Mouse (Mus musculus) hindbrain, embryonic 15.5 days (tissue): ENCODE data around the gene Knop1. TPM values are rescaled to one million over a fixed set of nuclear protein-coding genes. Genes with fewer than 3 reads are reported as not detected.

Experiments used
- ATAC-seq: fragments of 200-750 bp; cut with Nextera tagmentation; 2 replicates; pipeline ENCODE4 v1.8.0; 2017; ENCODE audit warnings: low read depth, moderate number of reproducible peaks, moderate TSS enrichment; ENCODE audit not compliant: low FRiP score
- H3K27ac ChIP-seq: fragments of 300-500 bp; sonication (generic); replicated peaks from 2 replicates; pipeline ENCODE4 v1.5.1; 2015; ENCODE audit warnings: mild to moderate bottlenecking, inconsistent platforms
- H3K27me3 ChIP-seq: fragments of 300-500 bp; sonication (generic); 2 replicates; pipeline ENCODE4 v1.6.1; 2015; ENCODE audit warnings: control low read depth, inconsistent platforms
- H3K36me3 ChIP-seq: fragments of 300-500 bp; sonication (generic); 2 replicates; pipeline ENCODE4 v1.6.1; 2015; ENCODE audit warnings: control low read depth, inconsistent platforms
- H3K4me1 ChIP-seq: fragments of 300-500 bp; sonication (generic); replicated peaks from 2 replicates; pipeline ENCODE4 v1.6.1; 2015; ENCODE audit warnings: control low read depth, inconsistent platforms
- H3K4me2 ChIP-seq: fragments of 300-500 bp; sonication (generic); 2 replicates; pipeline ENCODE4 v1.6.1; 2015; ENCODE audit warnings: moderate library complexity, mild to moderate bottlenecking, inconsistent platforms
- H3K4me3 ChIP-seq: fragments of 300-500 bp; sonication (generic); 2 replicates; pipeline ENCODE4 v1.5.1; 2015; ENCODE audit warnings: mild to moderate bottlenecking, inconsistent platforms
- H3K9ac ChIP-seq: fragments of 300-500 bp; sonication (generic); 2 replicates; pipeline ENCODE4 v1.6.1; 2015; ENCODE audit warnings: inconsistent platforms
- H3K9me3 ChIP-seq: fragments of 300-500 bp; sonication (generic); 2 replicates; pipeline ENCODE4 v1.6.1; 2016; ENCODE audit warnings: control low read depth, inconsistent platforms
- WGBS: fragments of 180-500 bp; shearing (Covaris S2); methylation state at CpG from one replicate; pipeline ENCODE4 v1.1.7; 2015; 5-methylcytosine and 5-hydroxymethylcytosine counted together
- polyA plus RNA-seq: library from polyadenylated mRNA; unstranded; fragments of >200 nt; fragmentation: Nextera tagmentation; extraction: Ambion mirVana; gene quantifications from 2 replicates; pipeline ENCODE4 v1.2.1, GENCODE M21; 2015

Knop1 gene
- 70.1 TPM in 2 replicates for polyA plus RNA-seq

- H3K4me1 ChIP-seq = peaks cover 26% of the 10 kb centered on the region
- peak within 1 kb of the TSS; percentile 88 for H3K27ac ChIP-seq
- no peaks in the 10 kb centered on the region for H3K9me3 ChIP-seq
- H3K4me2 ChIP-seq = peak within 1 kb of the TSS; percentile 85
- H3K27me3 ChIP-seq = no peaks in the 10 kb centered on the region
- peak within 1 kb of the TSS; percentile 75 for H3K9ac ChIP-seq
- H3K4me3 ChIP-seq = peak within 1 kb of the TSS; percentile 94
- under 1% methylated on average over 44 of the region's 46 CpGs for WGBS
- peak; percentile 88; the same call in 1 of the 2 replicates for ATAC-seq
- H3K36me3 ChIP-seq = peaks cover 10% of the 10 kb centered on the region; the same call in 1 of the 2 replicates
Observed at GRCm38 (mm10) chr7:118855877-118856304, at the start of gene Knop1. Knop1 (minus strand) TSS chr7:118856254.

- H3K27ac ChIP-seq = no peak overlapping the region
- 88% methylated on average over 4 of the region's 4 CpGs for WGBS
- no peak for ATAC-seq
- no peak overlapping the region for H3K9ac ChIP-seq
- no peaks in the 10 kb centered on the region for H3K27me3 ChIP-seq
- H3K9me3 ChIP-seq = no peaks in the 10 kb centered on the region
- H3K4me3 ChIP-seq = no peak overlapping the region
- H3K4me2 ChIP-seq = no peak overlapping the region
- peaks cover 11% of the 10 kb centered on the region; the same call in 1 of the 2 replicates for H3K4me1 ChIP-seq
- no peaks in the 10 kb centered on the region for H3K36me3 ChIP-seq
Observed at GRCm38 (mm10) chr7:118904530-118904929, 48.5 kb upstream of the Knop1 start.

GRCm38 (mm10) chr7:118903879-118904278 is 47.8 kb upstream of the Knop1 start:
- Histone ChIP-seq H3K9me3 (no peaks in the 10 kb centered on the region), H3K4me3 (no peak overlapping the region), H3K27me3 (no peaks in the 10 kb centered on the region), H3K4me2 (no peak overlapping the region), H3K9ac (no peak overlapping the region), H3K27ac (no peak overlapping the region), H3K4me1 (peaks cover 11% of the 10 kb centered on the region; the same call in 1 of the 2 replicates), H3K36me3 (no peaks in the 10 kb centered on the region)
- ATAC-seq = no peak
- WGBS = 89% methylated on average over 9 of the region's 9 CpGs

- H3K27me3 ChIP-seq = no peaks in the 10 kb centered on the region
- ATAC-seq = peak; percentile 59; the same call in 1 of the 2 replicates
Observed at GRCm38 (mm10) chr7:118902944-118903343, 46.9 kb upstream of the Knop1 start.

GRCm38 (mm10) chr7:118900090-118900489 is 44.0 kb upstream of the Knop1 start:
- no peak overlapping the region for H3K27ac ChIP-seq
- no peaks in the 10 kb centered on the region for H3K27me3 ChIP-seq
- no peak overlapping the region for H3K4me3 ChIP-seq
- H3K4me2 ChIP-seq = no peak overlapping the region
- H3K36me3 ChIP-seq = no peaks in the 10 kb centered on the region
- H3K9ac ChIP-seq = no peak overlapping the region
- H3K4me1 ChIP-seq = peaks cover 15% of the 10 kb centered on the region
- ATAC-seq = no peak
- no peaks in the 10 kb centered on the region for H3K9me3 ChIP-seq
- whole genome bisulfite sequencing = 76% methylated on average over 2 of the region's 2 CpGs

More at GRCm38 (mm10) chr7:118902944-118903343, 46.9 kb upstream of the Knop1 start:
- Histone ChIP-seq H3K27ac (0 out of 2 replicates have a peak overlapping the region, but pooled peaks have one; percentile 7), H3K9ac (no peak overlapping the region), H3K9me3 (no peaks in the 10 kb centered on the region), H3K36me3 (no peaks in the 10 kb centered on the region), H3K4me2 (peak overlapping the region; percentile 25; the same call in 1 of the 2 replicates), H3K4me3 (no peak overlapping the region), H3K4me1 (peaks cover 11% of the 10 kb centered on the region; the same call in 1 of the 2 replicates)
- whole genome bisulfite sequencing = 46% methylated on average over 13 of the region's 13 CpGs

GRCm38 (mm10) chr7:118898063-118898462 is 42.0 kb upstream of the Knop1 start:
- no peaks in the 10 kb centered on the region for H3K9me3 ChIP-seq
- H3K36me3 ChIP-seq = no peaks in the 10 kb centered on the region
- no peak overlapping the region for H3K4me2 ChIP-seq
- ATAC-seq = no peak
- H3K4me3 ChIP-seq = no peak overlapping the region
- H3K27ac ChIP-seq = no peak overlapping the region
- H3K4me1 ChIP-seq = peaks cover 11% of the 10 kb centered on the region
- H3K9ac ChIP-seq = no peak overlapping the region
- no peaks in the 10 kb centered on the region for H3K27me3 ChIP-seq

- 20% methylated on average over 10 of the region's 10 CpGs for WGBS
- Histone ChIP-seq H3K9me3 (no peaks in the 10 kb centered on the region), H3K9ac (no peak overlapping the region), H3K36me3 (no peaks in the 10 kb centered on the region), H3K4me3 (no peak overlapping the region), H3K4me2 (no peak overlapping the region), H3K4me1 (peaks cover 3% of the 10 kb centered on the region), H3K27me3 (no peaks in the 10 kb centered on the region), H3K27ac (peak overlapping the region; percentile 67)
- ATAC-seq = no peak; the same call in 1 of the 2 replicates
Observed at GRCm38 (mm10) chr7:118895469-118896450, 39.7 kb upstream of the Knop1 start.

- Histone ChIP-seq H3K36me3 (no peaks in the 10 kb centered on the region), H3K27ac (no peak overlapping the region), H3K27me3 (no peaks in the 10 kb centered on the region), H3K9me3 (no peaks in the 10 kb centered on the region), H3K4me1 (peaks cover 12% of the 10 kb centered on the region), H3K9ac (no peak overlapping the region), H3K4me2 (no peak overlapping the region), H3K4me3 (no peak overlapping the region)
- no peak for ATAC-seq
- 3% methylated on average over 3 of the region's 3 CpGs for WGBS
Observed at GRCm38 (mm10) chr7:118889046-118889680, 33.1 kb upstream of the Knop1 start.

- 21% methylated on average over 6 of the region's 6 CpGs for WGBS
- no peak for ATAC-seq
- Histone ChIP-seq H3K36me3 (no peaks in the 10 kb centered on the region), H3K9ac (no peak overlapping the region), H3K9me3 (no peaks in the 10 kb centered on the region), H3K27me3 (no peaks in the 10 kb centered on the region), H3K4me3 (no peak overlapping the region), H3K27ac (no peak overlapping the region), H3K4me1 (peaks cover 12% of the 10 kb centered on the region), H3K4me2 (no peak overlapping the region)
Observed at GRCm38 (mm10) chr7:118887303-118888055, 31.4 kb upstream of the Knop1 start.

GRCm38 (mm10) chr7:118884969-118885368 is 28.9 kb upstream of the Knop1 start:
- no peak for ATAC-seq
- WGBS = 63% methylated on average over 4 of the region's 4 CpGs
- Histone ChIP-seq H3K4me3 (no peak overlapping the region), H3K27me3 (no peaks in the 10 kb centered on the region), H3K9ac (no peak overlapping the region), H3K4me2 (no peak overlapping the region), H3K36me3 (no peaks in the 10 kb centered on the region), H3K9me3 (no peaks in the 10 kb centered on the region), H3K4me1 (peaks cover 12% of the 10 kb centered on the region), H3K27ac (no peak overlapping the region)

GRCm38 (mm10) chr7:118883957-118884356 is 27.9 kb upstream of the Knop1 start:
- no peak overlapping the region for H3K27ac ChIP-seq
- H3K4me2 ChIP-seq = no peak overlapping the region
- H3K9ac ChIP-seq = no peak overlapping the region
- no peak for ATAC-seq
- H3K9me3 ChIP-seq = no peaks in the 10 kb centered on the region
- no peaks in the 10 kb centered on the region for H3K27me3 ChIP-seq
- 89% methylated on average over 4 of the region's 4 CpGs for WGBS
- no peaks in the 10 kb centered on the region for H3K36me3 ChIP-seq
- peaks cover 7% of the 10 kb centered on the region for H3K4me1 ChIP-seq
- H3K4me3 ChIP-seq = no peak overlapping the region
